Mouse (Mus musculus) 3T3-L1 (cell line): ENCODE measurements at regions not wholly inside any gene's neighbourhood (a gene's known extent, or its start where the extent isn't known, plus 50 kb on each side); places are given as distances from the start of the nearest gene placed in this dataset.
A peak's percentile ranks its signal among the peaks of the same experiment; 100 is the strongest.

ENCODE experiments used
- DNase-seq: peaks from one replicate; pipeline ENCODE4 v3.0.0-alpha.2; 2015; ENCODE audit warnings: low read depth, low spot score

GRCm38 (mm10) chr10:99526561-99526960 lies 232.9 kb downstream of the Csl start:
- DNase-seq: no peak

DNA sequence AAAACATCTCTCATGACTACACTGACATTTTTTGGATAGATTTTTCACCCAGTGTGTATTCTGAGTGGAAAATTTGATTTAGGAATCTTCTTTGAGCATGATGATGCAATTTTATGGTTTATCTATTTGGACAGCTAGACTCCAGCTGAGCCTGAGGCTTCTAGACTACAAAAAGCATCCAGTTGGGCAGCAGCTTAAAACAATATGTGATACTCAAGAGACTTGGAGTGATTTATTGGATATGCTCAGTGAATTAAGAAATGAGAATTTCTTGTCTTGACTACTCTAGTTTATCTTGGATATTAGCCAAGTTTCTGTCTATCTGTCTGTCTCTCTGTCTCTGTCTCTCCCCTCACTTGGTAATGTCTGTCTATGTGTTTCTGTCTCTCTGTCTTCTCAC lies 228.4 kb downstream of the Csl start:
- peak; percentile 47 for DNase-seq

DNA sequence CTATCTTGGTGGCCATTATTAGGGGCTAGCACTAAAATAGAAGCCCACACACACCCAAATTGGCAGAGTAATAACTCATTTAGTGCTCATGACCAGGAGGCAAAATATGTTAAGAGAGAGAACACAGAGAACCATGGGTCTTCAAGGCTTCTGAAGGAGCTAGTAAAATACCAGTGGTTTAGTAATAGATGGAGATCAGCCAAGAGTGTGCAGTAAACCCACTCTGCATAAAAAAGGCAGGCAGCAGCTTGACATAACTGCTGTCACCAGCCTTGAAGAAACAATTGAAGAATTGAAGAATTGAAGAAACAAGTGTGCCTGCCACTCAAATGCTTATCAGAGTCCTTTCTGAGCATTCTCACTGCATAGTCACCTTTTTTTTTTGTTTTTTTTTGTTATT lies 227.9 kb downstream of the Csl start:
- DNase-seq: peak; percentile 46

GRCm38 (mm10) chr10:99531992-99532391 lies 227.5 kb downstream of the Csl start:
- no peak for DNase-seq

DNA sequence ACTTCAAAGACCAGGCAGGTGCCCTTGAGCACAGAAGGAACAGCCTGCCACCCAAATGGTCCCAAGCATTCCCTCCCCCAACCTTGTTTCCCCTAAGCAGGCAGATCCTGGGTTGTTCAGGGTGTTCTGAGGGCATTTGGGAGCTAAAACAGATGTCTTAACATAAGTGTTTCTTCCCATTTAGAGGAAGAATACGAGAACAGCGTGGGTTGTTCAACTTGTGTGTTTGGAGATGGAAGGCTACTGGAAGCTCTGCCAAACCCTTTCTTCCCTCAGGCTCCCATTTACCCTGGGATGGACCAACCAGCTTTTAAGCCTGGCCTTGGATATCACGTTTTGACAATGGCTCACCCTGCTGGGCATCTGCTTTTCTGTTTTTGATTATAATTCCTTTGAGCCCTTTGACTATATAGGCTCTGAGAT lies 226.8 kb downstream of the Csl start:
- peak; percentile 62 for DNase-seq

- no peak for DNase-seq
These were observed 226.0 kb downstream of the Csl start for GRCm38 (mm10) chr10:99533468-99533867.

DNA sequence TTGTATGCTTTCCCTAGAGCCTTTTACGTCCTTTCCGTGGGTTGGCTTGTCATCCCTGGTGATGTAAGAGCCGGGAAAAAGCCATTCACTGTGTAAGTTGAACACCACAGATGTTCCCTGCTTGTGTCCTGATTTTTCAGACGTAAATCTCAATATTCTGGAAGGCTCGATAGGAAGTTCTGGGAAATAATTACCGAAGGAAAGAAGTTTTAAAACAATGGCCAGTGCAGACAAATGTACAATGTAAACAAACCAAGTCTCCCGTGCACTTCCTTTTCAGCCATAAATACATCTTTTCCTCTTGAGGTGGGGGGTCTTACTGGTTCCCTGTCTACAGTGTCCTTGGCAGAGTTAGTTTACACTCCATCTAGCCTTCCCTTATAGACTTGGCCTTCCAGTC lies 225.2 kb downstream of the Csl start:
- no peak for DNase-seq

DNA sequence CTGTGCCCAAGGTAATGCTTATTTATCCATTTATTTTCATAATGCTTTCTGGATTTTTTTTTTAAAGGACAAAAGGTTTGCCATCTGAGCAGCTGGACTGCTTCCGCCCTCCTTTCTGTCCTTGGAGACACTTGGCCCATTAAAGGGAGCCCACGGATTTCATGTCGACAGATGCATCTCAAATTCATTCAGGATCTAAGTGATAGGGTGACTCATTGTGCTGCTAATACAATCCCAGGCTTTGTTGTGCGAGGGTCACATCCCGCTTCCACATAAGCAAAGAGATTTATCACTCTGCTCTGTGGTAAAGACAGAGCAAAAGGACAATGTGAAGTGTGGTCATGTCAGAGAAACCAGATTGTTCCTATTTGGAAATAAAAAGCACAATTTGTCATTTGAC lies 220.8 kb downstream of the Csl start:
- DNase-seq: peak; percentile 24

GRCm38 (mm10) chr10:99552373-99552772 lies 207.1 kb downstream of the Csl start:
- no peak for DNase-seq

DNA sequence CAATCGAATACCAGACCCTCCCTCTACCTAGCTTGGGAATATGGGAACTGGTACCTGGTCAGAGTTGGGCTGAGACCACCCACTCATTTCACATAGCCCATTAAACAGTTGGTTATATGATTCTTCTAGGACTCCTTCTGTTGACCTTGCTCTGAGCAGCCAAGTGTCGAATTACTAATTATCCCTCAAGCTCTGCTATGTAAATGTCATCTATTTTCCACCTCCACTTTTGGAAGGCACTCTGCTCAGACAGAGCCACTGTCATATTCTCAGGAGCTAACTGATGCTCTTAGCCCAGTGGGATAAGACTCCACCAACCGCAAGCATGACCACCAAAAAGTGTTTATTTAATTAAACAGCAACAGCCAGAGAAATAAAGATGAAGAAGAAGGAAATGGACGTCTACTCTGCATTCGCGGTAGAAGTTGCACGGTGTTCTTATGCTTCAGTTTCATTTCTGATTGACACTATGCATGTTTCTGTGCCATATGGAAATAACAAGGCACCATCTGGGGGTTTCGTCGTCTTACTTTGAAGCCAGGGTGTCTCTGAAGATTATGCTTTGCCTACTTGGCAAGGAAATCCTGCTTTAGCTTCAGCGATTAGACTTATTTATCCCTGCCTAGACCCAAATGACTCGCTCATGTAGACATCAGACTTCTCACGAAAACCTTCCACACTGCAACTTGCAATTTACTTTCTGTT lies 206.5 kb downstream of the Csl start:
- DNase-seq: no peak

GRCm38 (mm10) chr10:99555021-99555420 lies 204.4 kb downstream of the Csl start:
- no peak for DNase-seq

DNA sequence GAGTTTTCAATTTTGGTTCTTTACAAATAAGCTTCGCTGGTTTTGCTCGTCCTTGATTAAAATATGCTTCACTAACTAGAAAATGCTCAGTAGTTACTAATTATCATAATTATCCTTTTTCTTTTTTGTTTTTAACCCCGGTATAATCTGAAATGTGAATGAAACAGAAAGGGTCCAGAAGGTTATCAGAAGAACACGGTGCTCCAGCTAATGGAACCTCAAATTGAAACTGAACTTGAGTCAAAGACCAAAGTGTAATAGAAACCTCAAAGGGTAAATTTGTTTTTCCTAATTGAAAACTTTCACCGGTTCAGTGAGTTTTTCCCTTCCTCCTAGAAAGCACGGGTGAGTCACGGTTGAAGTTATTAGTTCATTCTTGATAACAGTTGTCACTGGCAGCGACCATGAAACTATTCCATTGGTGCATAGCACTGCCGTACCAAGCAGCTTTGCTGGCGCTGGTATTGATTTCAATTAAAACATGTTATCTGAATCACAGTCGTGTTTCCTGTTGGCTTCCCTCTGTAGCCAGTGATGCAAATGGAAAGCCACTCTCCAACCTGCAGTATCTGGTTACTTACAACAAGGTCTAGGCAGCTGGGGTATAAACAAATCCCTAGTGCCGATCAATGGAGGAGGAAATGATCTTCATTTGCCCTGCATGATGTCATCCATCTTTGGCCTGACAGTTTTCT lies 203.7 kb downstream of the Csl start:
- no peak for DNase-seq

- DNase-seq: no peak
These were observed 203.0 kb downstream of the Csl start for GRCm38 (mm10) chr10:99556353-99557036.

DNA sequence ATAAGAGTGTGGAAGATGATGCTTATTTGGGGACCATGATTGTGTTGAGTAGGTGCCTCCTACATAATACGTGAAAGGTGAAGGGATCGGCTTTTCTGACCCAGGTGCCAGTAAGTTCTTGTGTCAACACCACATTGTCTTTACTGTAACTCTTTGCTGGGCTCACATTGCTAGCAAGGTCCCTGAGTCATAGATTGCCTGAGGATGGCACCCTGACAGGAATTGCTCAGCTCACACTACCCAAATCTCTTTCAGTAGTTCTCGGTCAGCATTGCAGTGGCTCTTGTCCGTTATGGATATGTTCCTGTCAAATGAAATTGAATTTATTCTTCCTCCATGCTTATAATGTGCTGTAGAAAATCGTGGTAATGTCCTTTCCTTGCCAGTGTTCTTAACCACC lies 200.8 kb downstream of the Csl start:
- DNase-seq: no peak

GRCm38 (mm10) chr10:99561166-99561818 lies 198.2 kb downstream of the Csl start:
- DNase-seq: peak; percentile 54

GRCm38 (mm10) chr10:99564605-99565004 lies 194.9 kb downstream of the Csl start:
- no peak for DNase-seq

DNA sequence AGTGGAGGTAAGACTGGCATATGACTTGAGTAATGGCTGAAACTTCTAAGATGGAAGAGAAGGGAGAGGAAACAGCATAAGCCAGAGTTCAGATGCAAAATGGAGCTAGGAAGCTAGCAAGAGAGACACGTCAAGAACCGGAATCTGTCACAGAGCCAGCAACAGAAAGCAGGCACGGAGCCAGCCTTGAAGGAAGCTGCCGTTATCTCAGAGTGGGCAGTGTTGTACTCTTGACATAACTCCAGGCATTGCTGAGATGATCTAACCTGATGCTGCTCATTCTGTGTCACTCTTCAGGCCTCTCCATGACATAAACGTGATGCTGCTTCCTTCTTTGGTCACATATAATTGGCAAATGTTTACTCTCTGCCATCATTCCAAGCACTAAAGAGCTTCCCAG lies 191.0 kb downstream of the Csl start:
- DNase-seq: no peak

DNA sequence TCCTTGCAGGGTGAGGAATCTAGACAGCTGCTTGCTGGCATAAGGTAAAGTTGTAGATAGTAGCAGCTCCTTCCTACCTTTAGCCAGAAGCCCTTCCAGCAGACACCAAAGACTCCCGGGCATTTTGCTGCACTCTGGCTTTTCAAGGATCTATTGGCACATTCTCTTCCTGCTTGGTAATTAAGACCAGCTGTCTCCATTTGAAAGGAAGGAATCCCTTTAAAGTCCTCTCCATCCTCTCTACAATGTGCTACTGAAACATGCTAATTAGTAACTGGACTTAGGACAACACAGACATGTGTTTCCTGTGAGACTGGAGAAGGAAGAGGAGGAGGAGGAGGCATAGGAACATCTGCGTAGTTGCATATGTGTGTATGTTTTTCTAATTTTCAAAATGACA lies 189.3 kb downstream of the Csl start:
- no peak for DNase-seq

GRCm38 (mm10) chr10:99573997-99574396 lies 185.5 kb downstream of the Csl start:
- DNase-seq: no peak

DNA sequence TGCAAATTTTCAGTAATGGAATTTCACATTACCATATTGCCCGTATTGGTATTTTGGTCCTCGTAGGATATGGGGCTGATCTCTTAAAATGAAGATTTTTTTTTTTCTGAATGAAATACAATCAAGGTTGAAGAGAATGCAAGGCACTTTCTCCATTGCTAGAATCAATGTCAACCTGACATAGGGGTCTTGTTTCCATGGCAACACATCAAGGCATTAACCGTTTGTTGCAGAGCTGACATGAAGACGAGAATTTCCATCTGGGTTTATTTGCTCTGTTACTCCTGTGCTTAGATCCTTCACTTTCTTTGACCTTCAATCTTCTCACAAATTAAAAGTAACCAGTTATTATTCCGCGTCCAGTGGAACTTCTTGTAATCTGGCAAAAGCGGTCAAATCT lies 184.2 kb downstream of the Csl start:
- DNase-seq: no peak

GRCm38 (mm10) chr10:99576301-99576700 lies 183.2 kb downstream of the Csl start:
- no peak for DNase-seq

DNA sequence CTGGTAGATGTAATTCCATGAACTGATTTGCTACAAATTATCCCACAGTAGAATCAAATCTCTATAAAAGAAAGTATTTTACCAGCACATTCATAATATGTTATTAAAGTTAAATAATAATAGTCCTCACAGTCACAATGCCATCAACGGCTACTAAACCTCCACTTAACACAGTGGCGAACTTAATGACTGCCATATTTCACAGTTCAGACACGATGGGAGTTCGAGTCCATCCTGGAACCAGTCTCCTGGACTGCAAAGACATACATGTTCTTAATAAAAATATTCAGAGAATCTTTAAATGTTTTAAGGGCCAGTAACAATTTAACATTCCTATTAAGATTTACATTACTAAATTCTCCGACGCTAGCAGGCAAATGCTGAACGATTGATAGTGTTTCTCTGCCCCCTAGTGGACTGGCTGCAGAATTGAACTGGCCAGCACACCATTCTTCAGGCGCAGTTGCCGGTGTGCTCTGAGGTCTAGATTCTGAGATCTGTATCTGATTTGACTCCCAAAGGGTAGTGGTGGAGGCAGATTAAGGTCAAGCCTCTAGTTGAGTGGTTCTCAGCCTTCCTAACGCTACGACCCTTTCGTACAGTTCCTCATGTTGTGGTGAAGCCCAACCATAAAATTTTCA lies 182.3 kb downstream of the Csl start:
- DNase-seq: peak; percentile 76
